Mouse (Mus musculus): ENCODE results near the gene Asgr1. TPM values are rescaled to one million over a fixed set of nuclear protein-coding genes. Genes with fewer than 3 reads are reported as not detected.

Asgr1 gene
- polyA plus RNA-seq, 1 experiment from 2014 or later, result 0.19 TPM

- Histone ChIP-seq H3K4me3 (no peak within 1 kb of the TSS), H3K9ac (no peak within 1 kb of the TSS), H3K27me3 (replicated peaks) (0 out of 2 replicates have a peak, but pooled peaks cover 7% of the 10 kb centered on the region), H3K4me1 (replicated peaks) (no peaks in the 10 kb centered on the region), H3K9me3 (replicated peaks) (peaks cover 3% of the 10 kb centered on the region; the same call in 1 of the 2 replicates), H3K36me3 (no peaks in the 10 kb centered on the region), H3K4me2 (no peak within 1 kb of the TSS), H3K27ac (ENCODE audit: poor library complexity, severe bottlenecking) (no peak within 1 kb of the TSS)
- ATAC-seq (ENCODE audit: insufficient number of reproducible peaks, low FRiP score), result no peak
- 73% methylated on average over 12 of the region's 12 CpGs for WGBS
Measured at GRCm38 (mm10) chr11:70091986-70092783, 38.3 kb downstream of the Asgr1 start, which contains the start of gene Asgr2. Gene Asgr2, plus strand, starts transcription at chr11:70092644.

DNA sequence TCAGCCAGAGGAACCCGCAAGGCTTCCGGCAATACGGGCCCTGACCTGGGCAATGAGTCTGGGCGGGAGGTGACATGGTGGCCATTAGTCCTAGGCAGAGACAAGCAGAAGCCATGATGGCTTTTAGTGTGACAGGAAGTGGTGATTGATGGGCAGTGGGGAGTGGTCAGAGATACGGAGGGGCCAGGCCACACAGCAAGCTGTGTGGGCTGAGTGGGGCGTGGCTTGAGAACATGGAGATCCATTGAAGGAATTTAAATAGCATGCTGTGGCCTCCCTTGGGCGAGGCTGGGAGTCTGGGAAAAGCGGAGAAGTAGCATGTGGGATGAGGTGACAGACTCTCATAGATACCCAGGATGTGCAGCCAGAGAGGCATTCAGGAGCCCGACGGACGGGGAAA, 43.5 kb downstream of the Asgr1 start:
- H3K36me3 ChIP-seq, result no peaks in the 10 kb centered on the region
- H3K4me2 ChIP-seq, result no peak overlapping the region
- ATAC-seq (ENCODE audit: insufficient number of reproducible peaks, low FRiP score), result no peak
- H3K4me1 ChIP-seq (replicated peaks), result no peaks in the 10 kb centered on the region
- no peak overlapping the region for H3K27ac ChIP-seq (ENCODE audit: poor library complexity, severe bottlenecking)
- H3K9ac ChIP-seq, result no peak overlapping the region
- 71% methylated on average over 11 of the region's 11 CpGs for WGBS
- H3K9me3 ChIP-seq (replicated peaks), result no peaks in the 10 kb centered on the region
- 0 out of 2 replicates have a peak, but pooled peaks cover 7% of the 10 kb centered on the region for H3K27me3 ChIP-seq (replicated peaks)
- H3K4me3 ChIP-seq, result no peak overlapping the region

DNA sequence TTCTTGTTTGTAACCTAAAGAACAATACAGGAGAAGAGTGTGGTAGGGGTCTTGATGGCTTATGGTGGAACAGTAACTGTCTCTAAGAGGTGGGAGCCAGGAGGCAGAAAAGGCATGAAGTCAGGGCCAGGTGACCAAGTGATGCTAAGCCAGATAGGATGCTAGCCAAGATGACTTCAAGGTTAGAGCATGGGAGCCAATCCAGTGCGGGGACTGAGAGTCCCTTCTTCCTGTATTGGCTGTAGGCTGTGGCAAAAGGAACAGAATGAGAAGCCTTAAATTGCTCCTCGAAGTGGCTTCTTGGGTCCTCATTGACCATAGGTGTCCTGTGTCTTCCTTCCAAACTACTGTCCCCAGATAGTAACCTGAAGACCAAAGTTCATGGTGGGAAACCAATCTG, 45.2 kb downstream of the Asgr1 start:
- no peak for ATAC-seq (ENCODE audit: insufficient number of reproducible peaks, low FRiP score)
- H3K4me3 ChIP-seq, result no peak overlapping the region

GRCm38 (mm10) chr11:70099809-70100208, 45.9 kb downstream of the Asgr1 start:
- Histone ChIP-seq H3K4me3 (no peak overlapping the region), H3K27me3 (replicated peaks) (0 out of 2 replicates have a peak, but pooled peaks cover 4% of the 10 kb centered on the region), H3K9ac (no peak overlapping the region), H3K9me3 (replicated peaks) (no peaks in the 10 kb centered on the region), H3K4me1 (replicated peaks) (no peaks in the 10 kb centered on the region), H3K27ac (ENCODE audit: poor library complexity, severe bottlenecking) (no peak overlapping the region), H3K4me2 (no peak overlapping the region), H3K36me3 (no peaks in the 10 kb centered on the region)
- WGBS, result 69% methylated on average over 2 of the region's 2 CpGs
- no peak for ATAC-seq (ENCODE audit: insufficient number of reproducible peaks, low FRiP score)

More for the DNA sequence above, 45.2 kb downstream of the Asgr1 start:
- WGBS, result 89% methylated on average over 2 of the region's 2 CpGs
- Histone ChIP-seq H3K9ac (no peak overlapping the region), H3K4me2 (no peak overlapping the region), H3K4me1 (replicated peaks) (no peaks in the 10 kb centered on the region), H3K36me3 (no peaks in the 10 kb centered on the region), H3K27ac (ENCODE audit: poor library complexity, severe bottlenecking) (no peak overlapping the region), H3K9me3 (replicated peaks) (no peaks in the 10 kb centered on the region), H3K27me3 (replicated peaks) (0 out of 2 replicates have a peak, but pooled peaks cover 4% of the 10 kb centered on the region)

GRCm38 (mm10) chr11:70103701-70104315, 49.9 kb downstream of the Asgr1 start:
- no peak overlapping the region for H3K9ac ChIP-seq
- ATAC-seq (ENCODE audit: insufficient number of reproducible peaks, low FRiP score), result no peak
- H3K9me3 ChIP-seq (replicated peaks), result no peaks in the 10 kb centered on the region
- H3K27me3 ChIP-seq (replicated peaks), result 0 out of 2 replicates have a peak, but pooled peaks cover 4% of the 10 kb centered on the region
- 81% methylated on average over 14 of the region's 14 CpGs for WGBS
- H3K4me2 ChIP-seq, result no peak overlapping the region
- H3K27ac ChIP-seq (ENCODE audit: poor library complexity, severe bottlenecking), result no peak overlapping the region
- no peaks in the 10 kb centered on the region for H3K36me3 ChIP-seq
- no peak overlapping the region for H3K4me3 ChIP-seq
- H3K4me1 ChIP-seq (replicated peaks), result no peaks in the 10 kb centered on the region

DNA sequence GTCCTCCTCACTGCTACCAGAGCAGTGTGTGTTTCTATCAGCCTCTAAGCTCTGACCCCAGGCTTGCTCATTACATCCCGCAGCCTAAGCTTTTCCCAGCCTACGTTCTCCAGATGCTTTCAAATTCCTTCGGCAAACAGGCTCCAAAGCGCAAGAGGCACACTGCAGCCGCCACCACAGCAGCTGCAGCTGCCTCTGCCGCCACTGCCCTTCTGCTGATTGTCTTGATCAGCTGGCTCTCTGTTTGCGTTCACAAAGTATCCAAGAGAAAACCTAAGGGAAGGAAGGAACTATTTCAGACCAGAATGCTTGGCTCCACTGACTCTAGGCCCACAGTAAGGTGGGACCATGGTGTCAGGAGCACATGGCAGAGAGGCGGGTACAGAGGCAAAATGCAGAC, 53.2 kb downstream of the Asgr1 start:
- 0 out of 2 replicates have a peak, but pooled peaks cover 4% of the 10 kb centered on the region for H3K27me3 ChIP-seq (replicated peaks)
- H3K4me3 ChIP-seq, result no peak overlapping the region
- no peak for ATAC-seq (ENCODE audit: insufficient number of reproducible peaks, low FRiP score)
- H3K27ac ChIP-seq (ENCODE audit: poor library complexity, severe bottlenecking), result no peak overlapping the region
- 53% methylated on average over 8 of the region's 8 CpGs for whole genome bisulfite sequencing
- H3K4me2 ChIP-seq, result no peak overlapping the region
- no peaks in the 10 kb centered on the region; the same call in 1 of the 2 replicates for H3K9me3 ChIP-seq (replicated peaks)
- H3K9ac ChIP-seq, result no peak overlapping the region
- H3K36me3 ChIP-seq, result no peaks in the 10 kb centered on the region
- no peaks in the 10 kb centered on the region for H3K4me1 ChIP-seq (replicated peaks)

MicroRNA genes within 50 kb of the gene (microRNA counts, 519-probe panel; counts per million panel counts)
- microRNA mmu-miR-324-3p, result not detected
- microRNA mmu-miR-324-5p, result 3,767 counts per million, percentile 27 among the panel's probes with 10 or more counts

Small RNA genes lying within 50 kb of the gene (microRNA-seq; reads per million reads assigned to microRNA genes)
- 2,978 reads per million, percentile 87 among the genes with 10 or more reads in this experiment for gene Mir324

Other genes with a start within 250 kb of the Asgr1 start
- 1.5 and 1.6 TPM in 2 replicates for gene Tmem102, start 248.5 kb upstream of the Asgr1 start, polyA plus RNA-seq (2016; fragmentation: Nextera tagmentation; extraction: Ambion mirVana)
- gene Gm39566, start 238.8 kb upstream of the Asgr1 start, polyA plus RNA-seq (2016; fragmentation: Nextera tagmentation; extraction: Ambion mirVana), result not detected in 2 replicates
- gene Spem2, start 235.6 kb upstream of the Asgr1 start, polyA plus RNA-seq (2016; fragmentation: Nextera tagmentation; extraction: Ambion mirVana), result not detected in 2 replicates
- gene Spem1, start 231.9 kb upstream of the Asgr1 start, polyA plus RNA-seq (2016; fragmentation: Nextera tagmentation; extraction: Ambion mirVana), result not detected in 2 replicates
- 1.8 and 2.3 TPM in 2 replicates for gene Nlgn2, start 216.3 kb upstream of the Asgr1 start, polyA plus RNA-seq (2016; fragmentation: Nextera tagmentation; extraction: Ambion mirVana)
- 289 and 297 TPM in 2 replicates for gene Tmem256, start 215.6 kb upstream of the Asgr1 start, polyA plus RNA-seq (2016; fragmentation: Nextera tagmentation; extraction: Ambion mirVana)
- gene Plscr3, start 207.7 kb upstream of the Asgr1 start, polyA plus RNA-seq (2016; fragmentation: Nextera tagmentation; extraction: Ambion mirVana), result 77.9 and 82.3 TPM in 2 replicates
- 0.28 and 0.32 TPM in 2 replicates for gene Tnk1, start 195.4 kb upstream of the Asgr1 start, polyA plus RNA-seq (2016; fragmentation: Nextera tagmentation; extraction: Ambion mirVana)
- gene Tmem95, start 176.1 kb upstream of the Asgr1 start, polyA plus RNA-seq (2016; fragmentation: Nextera tagmentation; extraction: Ambion mirVana), result not detected in 2 replicates
- gene Kctd11, start 172.7 kb upstream of the Asgr1 start, polyA plus RNA-seq (2016; fragmentation: Nextera tagmentation; extraction: Ambion mirVana), result 4.1 and 4.5 TPM in 2 replicates
- gene Acap1, start 158.5 kb upstream of the Asgr1 start, polyA plus RNA-seq (2016; fragmentation: Nextera tagmentation; extraction: Ambion mirVana), result 10.3 and 11.2 TPM in 2 replicates
- gene 2810408A11Rik, start 153.1 kb upstream of the Asgr1 start, polyA plus RNA-seq (2016; fragmentation: Nextera tagmentation; extraction: Ambion mirVana), result 4.7 and 5.2 TPM in 2 replicates
- gene Neurl4, start 153.0 kb upstream of the Asgr1 start, polyA plus RNA-seq (2016; fragmentation: Nextera tagmentation; extraction: Ambion mirVana), result 7.6 and 9.2 TPM in 2 replicates
- 49.2 and 50.6 TPM in 2 replicates for gene Gps2, start 140.2 kb upstream of the Asgr1 start, polyA plus RNA-seq (2016; fragmentation: Nextera tagmentation; extraction: Ambion mirVana)
- gene Eif5a, start 132.1 kb upstream of the Asgr1 start, polyA plus RNA-seq (2016; fragmentation: Nextera tagmentation; extraction: Ambion mirVana), result 1,286 and 1,307 TPM in 2 replicates
- gene Ybx2, start 118.3 kb upstream of the Asgr1 start, polyA plus RNA-seq (2016; fragmentation: Nextera tagmentation; extraction: Ambion mirVana), result 2.0 and 2.6 TPM in 2 replicates
- 25.9 and 28.8 TPM in 2 replicates for gene Slc2a4, start 105.9 kb upstream of the Asgr1 start, polyA plus RNA-seq (2016; fragmentation: Nextera tagmentation; extraction: Ambion mirVana)
- gene Cldn7, start 89.3 kb upstream of the Asgr1 start, polyA plus RNA-seq (2016; fragmentation: Nextera tagmentation; extraction: Ambion mirVana), result 2.1 and 2.5 TPM in 2 replicates
- 23.6 and 24.5 TPM in 2 replicates for gene Ctdnep1, start 72.9 kb upstream of the Asgr1 start, polyA plus RNA-seq (2016; fragmentation: Nextera tagmentation; extraction: Ambion mirVana)
- gene Elp5, start 71.6 kb upstream of the Asgr1 start, polyA plus RNA-seq (2016; fragmentation: Nextera tagmentation; extraction: Ambion mirVana), result 103 and 109 TPM in 2 replicates
- gene Gabarap, start 62.9 kb upstream of the Asgr1 start, polyA plus RNA-seq (2016; fragmentation: Nextera tagmentation; extraction: Ambion mirVana), result 445 and 451 TPM in 2 replicates
- gene Phf23, start 58.3 kb upstream of the Asgr1 start, polyA plus RNA-seq (2016; fragmentation: Nextera tagmentation; extraction: Ambion mirVana), result 51.0 and 54.1 TPM in 2 replicates
- gene Dvl2, start 53.5 kb upstream of the Asgr1 start, polyA plus RNA-seq (2016; fragmentation: Nextera tagmentation; extraction: Ambion mirVana), result 25.8 and 26.1 TPM in 2 replicates
- 126 and 129 TPM in 2 replicates for gene Acadvl, start 38.7 kb upstream of the Asgr1 start, polyA plus RNA-seq (2016; fragmentation: Nextera tagmentation; extraction: Ambion mirVana)
- 4.2 and 6.0 TPM in 2 replicates for gene Dlg4, start 37.1 kb upstream of the Asgr1 start, polyA plus RNA-seq (2016; fragmentation: Nextera tagmentation; extraction: Ambion mirVana)
- gene Asgr2, start 38.6 kb downstream of the Asgr1 start, polyA plus RNA-seq (2016; fragmentation: Nextera tagmentation; extraction: Ambion mirVana), result not detected in 2 replicates
- gene Mgl2, start 76.2 kb downstream of the Asgr1 start, polyA plus RNA-seq (2016; fragmentation: Nextera tagmentation; extraction: Ambion mirVana), result 0.24 TPM in 1 of 2 replicates, not detected in the other
- not detected in 2 replicates for gene Clec10a, start 102.1 kb downstream of the Asgr1 start, polyA plus RNA-seq (2016; fragmentation: Nextera tagmentation; extraction: Ambion mirVana)
- 0.41 and 1.1 TPM in 2 replicates for gene Slc16a11, start 158.7 kb downstream of the Asgr1 start, polyA plus RNA-seq (2016; fragmentation: Nextera tagmentation; extraction: Ambion mirVana)
- 7.7 and 9.1 TPM in 2 replicates for gene Slc16a13, start 167.0 kb downstream of the Asgr1 start, polyA plus RNA-seq (2016; fragmentation: Nextera tagmentation; extraction: Ambion mirVana)
- gene Bcl6b, start 175.7 kb downstream of the Asgr1 start, polyA plus RNA-seq (2016; fragmentation: Nextera tagmentation; extraction: Ambion mirVana), result 17.6 and 19.6 TPM in 2 replicates
- 125 and 126 TPM in 2 replicates for gene 0610010K14Rik, start 183.8 kb downstream of the Asgr1 start, polyA plus RNA-seq (2016; fragmentation: Nextera tagmentation; extraction: Ambion mirVana)
- 9.0 and 9.5 TPM in 2 replicates for gene Gm21988, start 185.7 kb downstream of the Asgr1 start, polyA plus RNA-seq (2016; fragmentation: Nextera tagmentation; extraction: Ambion mirVana)
- gene Rnasek, start 185.8 kb downstream of the Asgr1 start, polyA plus RNA-seq (2016; fragmentation: Nextera tagmentation; extraction: Ambion mirVana), result 204 and 207 TPM in 2 replicates
- gene Alox12, start 201.3 kb downstream of the Asgr1 start, polyA plus RNA-seq (2016; fragmentation: Nextera tagmentation; extraction: Ambion mirVana), result 3.8 and 7.8 TPM in 2 replicates